Mouse (Mus musculus) MEL (cell line): ENCODE data around the gene Gm15155. TPM values are rescaled to one million over a fixed set of nuclear protein-coding genes. Genes with fewer than 3 reads are reported as not detected.
"Not testable (repeated sequence)": the region's sequence is repeated elsewhere in the genome, so short reads cannot be mapped to it uniquely, and the experiment has no call there.

Experiments used
- DNase-seq: peaks from one replicate; pipeline ENCODE4 v3.0.0; 2011; ENCODE audit warnings: low read depth, low spot score
- H3K27ac ChIP-seq: 2 replicates; pipeline ENCODE4 v1.5.1; 2012; ENCODE audit warnings: low read depth, mild to moderate bottlenecking, control low read depth, low read length, moderate library complexity; ENCODE audit not compliant: control insufficient read depth
- H3K27me3 ChIP-seq, 2 experiments: fragments of 150-350 bp in 1 of 2; sonication (generic) in 1 of 2; 2 replicates each; pipeline ENCODE4 v1.6.1; 2012; ENCODE audit warnings: low read length in 2 of 2, mild to moderate bottlenecking in 2 of 2, improper control_type of control experiment in 1 of 2, moderate library complexity in 1 of 2; ENCODE audit not compliant: insufficient read depth in 2 of 2, control insufficient read depth in 1 of 2
- H3K36me3 ChIP-seq, 2 experiments: 2 replicates each; pipeline ENCODE4 v1.6.1; 2012 to 2014; ENCODE audit warnings: low read length in 2 of 2, improper control_type of control experiment in 1 of 2, inconsistent platforms in 1 of 2, mild to moderate bottlenecking in 1 of 2; ENCODE audit not compliant: insufficient read depth in 2 of 2, control insufficient read depth in 1 of 2
- H3K4me1 ChIP-seq, 2 experiments: fragments of 150-350 bp in 1 of 2; sonication (generic) in 1 of 2; 2 replicates each; pipeline ENCODE4 v1.6.1; 2012; ENCODE audit warnings: low read length in 2 of 2, improper control_type of control experiment in 1 of 2, mild to moderate bottlenecking in 1 of 2; ENCODE audit not compliant: insufficient read depth in 2 of 2, control insufficient read depth in 1 of 2
- H3K4me3 ChIP-seq, 2 experiments: fragments of 150-350 bp in 1 of 2; sonication (generic) in 1 of 2; 2 replicates each; pipeline ENCODE4 v1.5.1; 2012; ENCODE audit warnings: low read depth in 2 of 2, low read length in 2 of 2, mild to moderate bottlenecking in 2 of 2, moderate library complexity in 2 of 2, control low read depth in 1 of 2, improper control_type of control experiment in 1 of 2; ENCODE audit not compliant: control insufficient read depth in 1 of 2, insufficient read depth in 1 of 2
- H3K79me2 ChIP-seq: 2 replicates; pipeline ENCODE4 v1.6.1; 2012; ENCODE audit warnings: mild to moderate bottlenecking, low read length, moderate library complexity; ENCODE audit not compliant: control insufficient read depth, poor library complexity, insufficient read depth
- H3K9ac ChIP-seq: 2 replicates; pipeline ENCODE4 v1.6.1; 2012; ENCODE audit warnings: low read depth, mild to moderate bottlenecking, control low read depth, low read length, moderate library complexity; ENCODE audit not compliant: control insufficient read depth, poor library complexity, severe bottlenecking
- H3K9me3 ChIP-seq: fragments of 150-350 bp; sonication (generic); replicated peaks from 2 replicates; pipeline ENCODE4 v1.6.1; 2012; ENCODE audit warnings: mild to moderate bottlenecking, low read length, improper control_type of control experiment, moderate library complexity; ENCODE audit not compliant: insufficient read depth
- BHLHE40 ChIP-seq: IDR thresholded peaks from 2 replicates; pipeline ENCODE4 v1.6.1; 2012; ENCODE audit warnings: low read depth, mild to moderate bottlenecking, inconsistent platforms, low read length, improper control_type of control experiment, borderline replicate concordance
- CHD2 ChIP-seq: IDR thresholded peaks from 2 replicates; pipeline ENCODE4 v1.6.1; 2011; ENCODE audit warnings: low read length, improper control_type of control experiment
- E2F4 ChIP-seq: IDR thresholded peaks from 2 replicates; pipeline ENCODE4 v1.6.1; 2011; ENCODE audit warnings: low read depth, low read length, improper control_type of control experiment, borderline replicate concordance
- ELF1 ChIP-seq: IDR thresholded peaks from 2 replicates; pipeline ENCODE4 v1.6.1; 2014; ENCODE audit warnings: low read depth, mild to moderate bottlenecking, inconsistent platforms, low read length, improper control_type of control experiment, moderate library complexity
- EP300 ChIP-seq, 2 experiments: IDR thresholded peaks; 2 replicates each; pipeline ENCODE4 v1.6.1; 2011; ENCODE audit warnings: improper control_type of control experiment in 2 of 2, low read length in 2 of 2, low read depth in 1 of 2, mild to moderate bottlenecking in 1 of 2
- MXI1 ChIP-seq: IDR thresholded peaks from 2 replicates; pipeline ENCODE4 v1.6.1; 2011; ENCODE audit warnings: mild to moderate bottlenecking, low read depth, low read length, improper control_type of control experiment
- NRF1 ChIP-seq: IDR thresholded peaks from 2 replicates; pipeline ENCODE4 v1.6.1; 2014; ENCODE audit warnings: low read depth, mild to moderate bottlenecking, inconsistent platforms, low read length, improper control_type of control experiment, moderate library complexity; ENCODE audit not compliant: poor library complexity, insufficient read depth, severe bottlenecking
- POLR2A ChIP-seq, 2 experiments: IDR thresholded peaks; 2 replicates each; pipeline ENCODE4 v1.6.1; 2011 to 2012; ENCODE audit warnings: low read length in 2 of 2, mild to moderate bottlenecking in 2 of 2, control low read depth in 1 of 2, improper control_type of control experiment in 1 of 2, low read depth in 1 of 2, moderate library complexity in 1 of 2; ENCODE audit not compliant: control insufficient read depth in 1 of 2, insufficient read depth in 1 of 2, poor library complexity in 1 of 2
- POLR2AphosphoS2 ChIP-seq: IDR thresholded peaks from 2 replicates; pipeline ENCODE4 v1.6.1; 2011; ENCODE audit warnings: low read length, improper control_type of control experiment
- RAD21 ChIP-seq: IDR thresholded peaks from 2 replicates; pipeline ENCODE4 v1.6.1; 2011; ENCODE audit warnings: mild to moderate bottlenecking, low read depth, low read length, improper control_type of control experiment
- RCOR1 ChIP-seq: IDR thresholded peaks from 2 replicates; pipeline ENCODE4 v1.6.1; 2012; ENCODE audit warnings: low read depth, mild to moderate bottlenecking, inconsistent platforms, low read length, improper control_type of control experiment
- SIN3A ChIP-seq: IDR thresholded peaks from 2 replicates; pipeline ENCODE4 v1.6.1; 2012; ENCODE audit warnings: low read length, improper control_type of control experiment, inconsistent platforms
- TAL1 ChIP-seq: IDR thresholded peaks from 2 replicates; pipeline ENCODE4 v1.6.1; 2012; ENCODE audit warnings: mild to moderate bottlenecking, inconsistent platforms, low read length, moderate library complexity, mixed read lengths
- TCF12 ChIP-seq: IDR thresholded peaks from 2 replicates; pipeline ENCODE4 v1.6.1; 2014; ENCODE audit warnings: low read depth, mild to moderate bottlenecking, inconsistent platforms, low read length, improper control_type of control experiment, moderate library complexity
- USF1 ChIP-seq: IDR thresholded peaks from 2 replicates; pipeline ENCODE4 v1.6.1; 2014; ENCODE audit warnings: low read depth, mild to moderate bottlenecking, inconsistent platforms, low read length, improper control_type of control experiment, moderate library complexity
- ZC3H11A ChIP-seq: IDR thresholded peaks from 2 replicates; pipeline ENCODE4 v1.6.1; 2012; ENCODE audit warnings: low read depth, mild to moderate bottlenecking, inconsistent platforms, low read length, improper control_type of control experiment
- polyA plus RNA-seq, 2 experiments: library from polyadenylated mRNA; stranded (reverse) in 1 of 2; unstranded in 1 of 2; fragments of >175 nt in 1 of 2; fragments of >200 nt in 1 of 2; gene quantifications; 2 replicates each; pipeline versions ENCODE4 v1.2.1 to v1.2.4; 2012; ENCODE audit warnings: low replicate concordance in 2 of 2, low read depth in 1 of 2; ENCODE audit not compliant: insufficient read length in 2 of 2, insufficient read depth in 1 of 2, missing spikeins in 1 of 2
- total RNA-seq: library from RNA; depleted of rRNA; stranded (reverse); fragments of 300-350 nt; gene quantifications from 2 replicates; pipeline ENCODE4 v1.2.3, GENCODE M21; 2012

Gene Gm15155
- total and polyA plus RNA-seq, 3 experiments: not detected

GRCm38 (mm10) chrX:155657971-155658370, 33.4 kb downstream of the Gm15155 start:
- no peak overlapping the region for H3K27ac ChIP-seq
- no peak overlapping the region for H3K9ac ChIP-seq
- no peaks in the 10 kb centered on the region for H3K36me3 ChIP-seq
- no peaks in the 10 kb centered on the region for H3K79me2 ChIP-seq
- DNase-seq: no peak
- no peaks in the 10 kb centered on the region for H3K9me3 ChIP-seq
- no peak overlapping the region for H3K4me3 ChIP-seq
- no peaks in the 10 kb centered on the region for H3K4me1 ChIP-seq
- no peaks in the 10 kb centered on the region for H3K27me3 ChIP-seq
- TF ChIP-seq EP300 (IDR thresholded peaks at IDR 0.05; ENCODE audit: low read depth in 1 of 2, low read length in 2 of 2) (no peak), POLR2A (IDR thresholded peaks at IDR 0.05; ENCODE audit: control insufficient read depth in 1 of 2, insufficient read depth in 1 of 2, low read depth in 1 of 2, low read length in 2 of 2, poor library complexity in 1 of 2) (no peak), RCOR1 (no peak), TCF12 (no peak), SIN3A (no peak), CHD2 (no peak), ELF1 (no peak), TAL1 (no peak), E2F4 (no peak), BHLHE40 (no peak), USF1 (no peak), MXI1 (no peak)
- TF ChIP-seq, all 39 proteins: peak for 0

- H3K27me3 ChIP-seq, H3K9me3 ChIP-seq, H3K9ac ChIP-seq, H3K27ac ChIP-seq, H3K36me3 ChIP-seq, H3K4me1 ChIP-seq, H3K4me3 ChIP-seq, DNase-seq, H3K79me2 ChIP-seq: not testable (repeated sequence)
Observed at GRCm38 (mm10) chrX:155690440-155690839, 65.9 kb downstream of the Gm15155 start.

- no peak overlapping the region for H3K4me3 ChIP-seq
- no peak for DNase-seq
Observed at GRCm38 (mm10) chrX:155724157-155724556, 99.6 kb downstream of the Gm15155 start.

More at GRCm38 (mm10) chrX:155724157-155724556, 99.6 kb downstream of the Gm15155 start:
- TF ChIP-seq POLR2AphosphoS2: no peak
- no peak for TF ChIP-seq ZC3H11A
- TF ChIP-seq SIN3A: no peak
- no peak for TF ChIP-seq RCOR1
- TF ChIP-seq RAD21: no peak
- TF ChIP-seq NRF1: no peak
- no peaks in the 10 kb centered on the region for H3K9me3 ChIP-seq
- no peaks in the 10 kb centered on the region for H3K4me1 ChIP-seq
- H3K27ac ChIP-seq: no peak overlapping the region
- no peak overlapping the region for H3K9ac ChIP-seq
- H3K79me2 ChIP-seq: no peaks in the 10 kb centered on the region
- no peaks in the 10 kb centered on the region for H3K27me3 ChIP-seq
- no peaks in the 10 kb centered on the region for H3K36me3 ChIP-seq
